ENCODE assay signal across 8 mouse cellular contexts in the genomic region with DNA sequence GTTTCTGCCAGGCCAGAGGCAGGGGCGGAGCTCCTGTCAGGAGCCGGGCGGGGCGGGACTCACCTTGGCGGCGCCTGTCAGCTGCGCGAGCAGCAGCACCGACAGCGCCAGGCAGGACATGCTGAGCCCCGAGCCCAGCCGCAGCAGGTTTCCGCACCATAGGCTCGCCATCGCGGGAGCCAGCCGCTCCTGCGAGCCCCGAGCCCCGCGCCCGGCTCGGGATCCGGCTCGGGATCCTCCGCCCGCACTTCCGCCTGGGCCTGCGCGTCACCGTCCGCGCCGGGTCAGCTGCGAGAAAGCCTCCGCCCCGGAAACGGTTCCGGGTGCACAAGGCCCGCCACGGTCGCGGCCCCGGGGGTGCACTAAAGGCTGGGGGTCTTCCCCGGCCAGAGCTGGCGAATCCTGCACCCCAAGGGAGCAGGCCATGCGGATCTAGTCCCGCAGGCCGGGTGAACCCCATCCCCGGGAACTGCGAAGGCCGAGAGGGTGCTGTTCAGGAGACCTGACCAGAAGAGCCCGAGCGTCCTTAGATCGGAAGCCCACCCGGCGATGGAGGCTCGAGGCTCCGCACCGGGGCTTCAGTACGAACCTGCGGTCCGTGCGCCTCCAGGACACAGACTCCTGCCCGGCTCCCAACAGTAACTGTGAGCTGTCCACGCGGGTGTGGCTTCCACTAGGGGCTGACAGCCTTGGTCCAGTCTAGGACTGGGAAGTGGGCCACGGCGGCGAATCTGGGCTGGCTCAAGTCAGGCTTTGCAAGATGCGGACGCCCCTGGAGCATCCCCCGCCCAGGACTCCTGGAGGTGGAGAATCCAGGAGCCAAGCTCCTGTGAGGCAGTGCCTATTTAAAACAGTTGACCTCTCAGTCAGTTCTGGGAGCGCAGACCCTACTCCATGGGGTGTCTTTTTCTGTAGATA. TPM values are rescaled to one million over a fixed set of nuclear protein-coding genes. Genes with fewer than 3 reads are reported as not detected.
DNase-seq lines count a peak whose midpoint lies in the region; ATAC-seq and TF ChIP-seq lines count a peak whose summit lies in the region.

Gene Tmem9b, minus strand, starts transcription at position 868 of the 918 bp plus-strand sequence.

- intact Hi-C loops in left cerebral cortex, postnatal 10 days (cut with DNase I), result no loop called here

- no peak for TF ChIP-seq CTCF in cortical plate, adult 2 months (IDR thresholded peaks at IDR 0.05; ENCODE audit: extremely low read depth, insufficient read depth, low read length)

- ATAC-seq in megakaryocyte progenitor cell, adult 5-6 weeks (replicated peaks; ENCODE audit: poor library complexity), result peak; percentile 92

- H3K27ac ChIP-seq in cortical plate, adult 2 months (ENCODE audit: insufficient read depth, low read length), result peak within 1 kb of the TSS; percentile 98

- DNase-seq in adipocyte (ENCODE audit: low spot score), result peak; percentile 59
- peak; percentile 82 for DNase-seq in gastrocnemius, postnatal 10 days
- peak; percentile 88 for DNase-seq in induced T-regulatory cell, adult 2 months (ENCODE audit: low read depth)
- DNase-seq in left cerebral cortex, postnatal 10 days (ENCODE audit: extremely low spot score in 1 of 2, low spot score in 2 of 2), result peak; percentile 65 to 91
- peak; percentile 88 to 89 for DNase-seq in right cerebral cortex, postnatal 10 days (ENCODE audit: low spot score in 2 of 2)
- DNase-seq in urinary bladder, postnatal 14 days (ENCODE audit: low spot score), result peak; percentile 81

- H3K4me3 ChIP-seq in cortical plate, adult 2 months (ENCODE audit: insufficient read depth, low read length), result peak within 1 kb of the TSS; percentile 98

- peak; percentile 53; the same call in 1 of the 2 replicates for TF ChIP-seq POLR2A in cortical plate, adult 2 months (IDR thresholded peaks at IDR 0.05; ENCODE audit: extremely low read depth, insufficient read depth, low read length)

- H3K4me1 ChIP-seq in cortical plate, adult 2 months (ENCODE audit: control insufficient read depth, insufficient read depth, low read length), result peaks cover 11% of the 10 kb centered on the region

RNA-seq across cellular contexts. Expression of gene Tmem9b, which starts in this region (rescaled TPM):
- 144 and 153 TPM in 2 replicates for polyA plus RNA-seq in cortical plate, adult 2 months (2012; rRNA removed)
- 10 to 100 TPM; 24.7 to 26.9 TPM for total RNA-seq in gastrocnemius, postnatal 10 days (2021)
- 10 to 100 TPM; 67.3 to 71.1 TPM for total RNA-seq in left cerebral cortex, postnatal 10 days (2021)
- total RNA-seq in megakaryocyte progenitor cell, adult 5-6 weeks (2015), result 40.5 and 46.5 TPM in 2 replicates
- 16.6 and 26.2 TPM in 2 replicates for total RNA-seq in megakaryocyte progenitor cell, adult 5-6 weeks (2017)

Comparison
In these comparisons a context has a peak if more than half of its experiments do, and no peak if none do; other contexts are left out.
1. Peak in every context shown above with its lines: DNase-seq, ATAC-seq, H3K4me3 ChIP-seq and H3K27ac ChIP-seq.